Mouse (Mus musculus) lung, postnatal 0 days (tissue): ENCODE results near the gene Cdc37l1.

Experiments used
- CTCF ChIP-seq: IDR thresholded peaks from 2 replicates; pipeline ENCODE4 v1.5.1; 2016; ENCODE audit warnings: antibody characterized with exemption, mild to moderate bottlenecking
- EP300 ChIP-seq: IDR thresholded peaks from 2 replicates; pipeline ENCODE4 v1.6.1; 2016; ENCODE audit warnings: antibody characterized with exemption, mild to moderate bottlenecking, control low read depth

GRCm38 (mm10) chr19:28968178-28968577, 22.0 kb upstream of the Cdc37l1 start:
- TF ChIP-seq CTCF (no peak), EP300 (no peak)
